Mouse (Mus musculus) liver, adult 10 weeks (tissue): Measurements from ENCODE around the gene Ift52. TPM values are rescaled to one million over a fixed set of nuclear protein-coding genes. Genes with fewer than 3 reads are reported as not detected.

Experiments used
- polyA plus RNA-seq: library from polyadenylated mRNA; stranded (reverse); fragments of 350-450 nt; fragmentation: Illumina TruSeq; extraction: RNeasy Lipid Tissue Mini Kit (QIAGEN cat#74804); gene quantifications from one replicate; pipeline ENCODE4 v1.2.3, GENCODE M21; 2014; ENCODE audit warnings: low read depth, low replicate concordance

Ift52 gene
- 54.7 TPM for polyA plus RNA-seq

GRCm38 (mm10) chr2:163016916-163017743 lies at the start of gene Ift52:
Ift52 (plus strand) TSS chr2:163017354.

GRCm38 (mm10) chr2:162987218-162987617 lies 29.9 kb upstream of the Ift52 start, which contains the start of gene Sgk2:
Sgk2 (plus strand) TSS chr2:162987330.

GRCm38 (mm10) chr2:163054335-163054840 lies 37.2 kb downstream of the Ift52 start, which contains the start of gene Mybl2:
Mybl2 (plus strand) TSS chr2:163054687.

GRCm38 (mm10) chr2:163087728-163088127 lies 70.6 kb downstream of the Ift52 start, which contains the start of gene Gtsf1l:
Gtsf1l (minus strand) TSS chr2:163087855.

Other genes starting within 250 kb of the Ift52 start
- gene Srsf6, start 85.8 kb upstream of the Ift52 start, polyA plus RNA-seq, result 131 TPM
- not detected for gene L3mbtl1, start 73.9 kb upstream of the Ift52 start, polyA plus RNA-seq
- gene Sgk2, start 30.0 kb upstream of the Ift52 start, polyA plus RNA-seq, result 36.2 TPM
- not detected for gene Mybl2, start 37.3 kb downstream of the Ift52 start, polyA plus RNA-seq
- not detected for gene Gtsf1l, start 70.5 kb downstream of the Ift52 start, polyA plus RNA-seq
- gene Tox2, start 185.8 kb downstream of the Ift52 start, polyA plus RNA-seq, result 0.61 TPM